Mouse (Mus musculus) G1E (cell line): ENCODE results near the gene Fuz. TPM values are rescaled to one million over a fixed set of nuclear protein-coding genes. Genes with fewer than 3 reads are reported as not detected.
"Not testable (repeated sequence)": the region's sequence is repeated elsewhere in the genome, so short reads cannot be mapped to it uniquely, and the experiment has no call there.

ENCODE experiments used
- ATAC-seq: 2 replicates; pipeline ENCODE4 v1.8.0; 2016; ENCODE audit warnings: mild to moderate bottlenecking; ENCODE audit not compliant: insufficient number of reproducible peaks, poor library complexity, low FRiP score, severe bottlenecking; ENCODE audit errors: extremely low read depth
- DNase-seq: peaks from one replicate; pipeline ENCODE4 v3.0.0; 2012; ENCODE audit warnings: low spot score
- H3K27me3 ChIP-seq: 2 replicates; pipeline ENCODE4 v1.6.1; 2012; ENCODE audit warnings: mild to moderate bottlenecking, low read length, inconsistent platforms; ENCODE audit not compliant: insufficient read depth
- H3K36me3 ChIP-seq: replicated peaks from 2 replicates; pipeline ENCODE3; 2012; ENCODE audit warnings: mild to moderate bottlenecking, inconsistent platforms
- H3K4me1 ChIP-seq: 2 replicates; pipeline ENCODE4 v1.6.1; 2012; ENCODE audit warnings: low read depth, low read length, inconsistent platforms, mixed read lengths; ENCODE audit not compliant: insufficient read depth
- H3K4me3 ChIP-seq: 2 replicates; pipeline ENCODE4 v1.5.1; 2012; ENCODE audit warnings: low read depth, mild to moderate bottlenecking, inconsistent platforms, low read length, moderate library complexity, mixed read lengths
- H3K9me3 ChIP-seq: replicated peaks from 2 replicates; pipeline ENCODE4 v1.6.1; 2012; ENCODE audit warnings: inconsistent platforms
- CTCF ChIP-seq: IDR thresholded peaks from 2 replicates; pipeline ENCODE4 v1.5.1; 2012; ENCODE audit warnings: low read depth, low read length, inconsistent platforms, mixed read lengths
- GATA1 ChIP-seq: IDR thresholded peaks from 2 replicates; pipeline ENCODE4 v1.6.1; 2012; ENCODE audit warnings: borderline replicate concordance, low read length, inconsistent platforms, mixed read lengths
- GATA2 ChIP-seq: IDR thresholded peaks from 2 replicates; pipeline ENCODE4 v1.6.1; 2012; ENCODE audit warnings: low read depth, low read length, inconsistent platforms, borderline replicate concordance
- POLR2AphosphoS5 ChIP-seq: IDR thresholded peaks from 2 replicates; pipeline ENCODE4 v1.6.1; 2012; ENCODE audit warnings: low read depth, low read length, inconsistent platforms; ENCODE audit not compliant: insufficient replicate concordance
- TAL1 ChIP-seq: conservative IDR thresholded peaks from 2 replicates; pipeline ENCODE4 v1.6.1; 2012; ENCODE audit warnings: low read depth, low read length, inconsistent platforms, mixed read lengths
- polyA plus RNA-seq: library from polyadenylated mRNA; stranded (reverse); fragments of >175 nt; gene quantifications from 2 replicates; pipeline ENCODE4 v1.2.3, GENCODE M21; 2012
- total RNA-seq, 2 experiments: library from RNA; stranded (forward) in 1 of 2; stranded (reverse) in 1 of 2; fragments of 200-1000 nt in 1 of 2; fragments of >200 nt in 1 of 2; fragmentation: Nextera tagmentation in 1 of 2; gene quantifications; 2 replicates each; pipeline ENCODE4 v1.2.3; 2014 to 2017

The Fuz gene
- total and polyA plus RNA-seq, 3 experiments = 16.8 to 37.5 (median 17.8) TPM

GRCm38 (mm10) chr7:44869697-44870528 lies 26.0 kb upstream of the Fuz start, which contains the start of gene Ptov1:
Gene Ptov1, minus strand, starts transcription at chr7:44869788.
- peak within 1 kb of the TSS; percentile 88 for H3K4me3 ChIP-seq
- H3K9me3 ChIP-seq = no peaks in the 10 kb centered on the region
- DNase-seq (peak; percentile 70), ATAC-seq (peak; percentile 79)
- H3K4me1 ChIP-seq = peaks cover 47% of the 10 kb centered on the region
- TF ChIP-seq CTCF (no peak), GATA2 (no peak), TAL1 (no peak), POLR2AphosphoS5 (no peak), GATA1 (no peak)
- no peaks in the 10 kb centered on the region for H3K27me3 ChIP-seq
- peaks cover 31% of the 10 kb centered on the region for H3K36me3 ChIP-seq

DNA sequence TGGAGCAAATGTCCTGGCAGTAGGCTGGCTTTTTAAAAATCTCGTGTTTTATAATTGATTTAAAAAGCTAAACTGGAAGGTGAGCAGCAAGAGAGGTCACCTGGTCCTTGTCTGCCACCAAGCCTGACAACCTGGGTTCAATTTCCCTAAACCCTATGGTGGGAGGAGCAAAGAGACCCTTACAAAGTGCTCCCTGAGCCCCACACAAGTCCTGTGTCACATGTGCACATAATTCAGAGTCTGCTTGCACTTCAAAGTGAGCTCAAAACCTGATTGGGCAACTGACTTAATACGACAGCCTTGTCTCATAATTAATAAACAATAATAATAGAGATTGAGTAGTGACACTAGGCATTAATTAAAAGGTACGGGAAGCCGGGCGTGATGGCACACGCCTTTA lies 25.3 kb upstream of the Fuz start:
- peaks cover 42% of the 10 kb centered on the region for H3K4me1 ChIP-seq
- H3K36me3 ChIP-seq = peaks cover 26% of the 10 kb centered on the region
- no peak for TF ChIP-seq GATA2
- TF ChIP-seq CTCF = no peak
- TF ChIP-seq TAL1 = no peak
- no peak for TF ChIP-seq POLR2AphosphoS5
- no peak for TF ChIP-seq GATA1
- no peak overlapping the region for H3K4me3 ChIP-seq
- ATAC-seq (no peak), DNase-seq (no peak)
- no peaks in the 10 kb centered on the region for H3K9me3 ChIP-seq
- H3K27me3 ChIP-seq = no peaks in the 10 kb centered on the region

- H3K27me3 ChIP-seq = no peaks in the 10 kb centered on the region
- H3K4me3 ChIP-seq = no peak overlapping the region
- peaks cover 36% of the 10 kb centered on the region for H3K4me1 ChIP-seq
- H3K36me3 ChIP-seq = peaks cover 26% of the 10 kb centered on the region
- TF ChIP-seq CTCF = no peak
- no peak for TF ChIP-seq POLR2AphosphoS5
- TF ChIP-seq TAL1 = no peak
- no peak for TF ChIP-seq GATA2
- no peaks in the 10 kb centered on the region for H3K9me3 ChIP-seq
- ATAC-seq (no peak), DNase-seq (no peak)
Measured at GRCm38 (mm10) chr7:44871181-44871580, 24.7 kb upstream of the Fuz start.

DNA sequence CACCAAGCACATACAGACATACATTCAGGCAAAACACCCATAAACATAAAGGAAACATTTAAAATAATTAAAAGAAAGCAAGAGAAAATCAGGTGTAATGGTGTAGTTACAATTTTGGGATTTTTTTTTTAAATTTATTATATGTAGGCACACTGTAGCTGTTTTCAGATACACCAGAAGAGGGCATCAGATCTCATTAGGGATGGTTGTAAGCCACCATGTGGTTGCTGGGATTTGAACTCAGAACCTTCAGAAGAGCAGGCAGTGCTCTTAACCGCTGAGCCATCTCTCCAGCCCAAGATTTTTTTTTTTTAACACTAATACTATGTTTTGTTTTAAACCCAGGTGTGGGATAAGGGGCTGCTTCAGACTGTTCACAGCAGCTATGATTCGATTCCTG lies 24.1 kb upstream of the Fuz start:
- H3K27me3 ChIP-seq, H3K9me3 ChIP-seq, ATAC-seq, H3K4me3 ChIP-seq, DNase-seq: not testable (repeated sequence)
- Histone ChIP-seq H3K4me1 (peaks cover 34% of the 10 kb centered on the region), H3K36me3 (peaks cover 24% of the 10 kb centered on the region)

DNA sequence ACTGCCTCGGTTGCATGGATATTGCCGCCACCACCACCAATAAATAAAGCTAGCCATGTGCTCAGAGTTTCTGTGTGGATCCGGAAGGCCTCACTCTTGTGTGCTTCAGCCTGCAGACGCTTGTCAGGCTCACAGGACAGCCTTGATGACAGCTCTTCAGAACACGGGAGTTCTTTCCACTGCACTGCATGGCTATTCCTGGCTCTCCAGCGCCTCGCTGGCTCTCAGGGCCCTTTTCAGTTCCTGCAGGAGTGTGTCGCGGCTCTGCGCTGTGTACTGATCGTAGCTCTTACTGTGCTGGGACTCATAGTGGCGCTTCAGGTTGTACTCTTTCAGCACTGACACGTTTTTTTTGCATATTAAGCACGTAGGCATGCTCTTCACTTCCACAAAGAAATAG lies 18.0 kb upstream of the Fuz start:
- H3K4me1 ChIP-seq = peaks cover 11% of the 10 kb centered on the region
- ATAC-seq = no peak
- peaks cover 73% of the 10 kb centered on the region for H3K36me3 ChIP-seq
- TF ChIP-seq GATA1 (no peak), TAL1 (no peak), CTCF (no peak), POLR2AphosphoS5 (no peak), GATA2 (no peak)
- H3K4me3 ChIP-seq = no peak overlapping the region
- no peak for DNase-seq
- no peaks in the 10 kb centered on the region for H3K9me3 ChIP-seq
- H3K27me3 ChIP-seq = no peaks in the 10 kb centered on the region

GRCm38 (mm10) chr7:44883036-44883435 lies 12.8 kb upstream of the Fuz start:
- TF ChIP-seq POLR2AphosphoS5 (no peak), CTCF (no peak), TAL1 (no peak), GATA1 (no peak), GATA2 (no peak)
- Histone ChIP-seq H3K4me1 (peaks cover 18% of the 10 kb centered on the region), H3K36me3 (peaks cover 98% of the 10 kb centered on the region), H3K27me3 (no peaks in the 10 kb centered on the region), H3K4me3 (no peak overlapping the region), H3K9me3 (no peaks in the 10 kb centered on the region)
- DNase-seq (no peak), ATAC-seq (no peak)

GRCm38 (mm10) chr7:44884637-44885036 lies 11.2 kb upstream of the Fuz start:
- DNase-seq = no peak

More at GRCm38 (mm10) chr7:44884637-44885036, 11.2 kb upstream of the Fuz start:
- no peak for ATAC-seq
- no peaks in the 10 kb centered on the region for H3K27me3 ChIP-seq
- peaks cover 26% of the 10 kb centered on the region for H3K4me1 ChIP-seq
- peaks cover 98% of the 10 kb centered on the region for H3K36me3 ChIP-seq
- no peaks in the 10 kb centered on the region for H3K9me3 ChIP-seq
- no peak overlapping the region for H3K4me3 ChIP-seq
- TF ChIP-seq CTCF (no peak), GATA1 (no peak), GATA2 (no peak), POLR2AphosphoS5 (no peak), TAL1 (no peak)
